Mouse (Mus musculus): ENCODE data around the gene Hist1h4c.
"Not testable (repeated sequence)": the region's sequence is repeated elsewhere in the genome, so short reads cannot be mapped to it uniquely, and the experiment has no call there.

DNA sequence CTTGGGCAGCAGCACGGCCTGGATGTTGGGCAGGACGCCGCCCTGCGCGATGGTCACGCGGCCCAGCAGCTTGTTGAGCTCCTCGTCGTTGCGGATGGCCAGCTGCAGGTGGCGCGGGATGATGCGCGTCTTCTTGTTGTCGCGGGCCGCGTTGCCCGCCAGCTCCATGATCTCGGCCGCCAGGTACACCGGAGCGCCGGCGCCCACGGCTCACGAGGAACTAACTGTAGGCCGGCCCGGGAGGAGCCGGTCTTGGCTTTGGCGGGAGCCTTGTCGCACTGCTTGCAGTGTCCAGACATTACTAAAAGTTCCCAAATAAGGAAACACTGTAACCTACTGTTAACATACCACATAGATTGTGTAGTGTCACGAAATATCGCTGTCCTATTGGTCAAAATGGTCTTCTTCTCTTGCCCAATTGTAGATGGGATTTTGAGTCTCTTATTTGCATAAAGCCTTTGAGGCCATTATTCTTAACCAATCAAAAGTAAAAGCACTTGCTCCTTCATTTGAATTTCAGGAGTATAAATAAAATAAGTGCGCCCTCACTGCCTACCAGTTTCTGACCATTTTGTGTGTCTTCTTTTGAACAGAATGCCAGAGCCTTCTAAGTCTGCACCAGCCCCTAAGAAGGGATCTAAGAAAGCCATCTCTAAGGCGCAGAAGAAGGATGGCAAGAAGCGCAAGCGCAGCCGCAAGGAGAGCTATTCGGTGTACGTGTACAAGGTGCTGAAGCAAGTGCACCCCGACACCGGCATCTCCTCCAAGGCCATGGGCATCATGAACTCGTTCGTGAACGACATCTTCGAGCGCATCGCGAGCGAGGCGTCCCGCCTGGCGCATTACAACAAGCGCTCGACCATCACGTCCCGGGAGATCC, 48.2 kb upstream of the Hist1h4c start, which contains the start of gene Hist1h2bb:
- TF ChIP-seq TAL1, GATA1 (IDR thresholded peaks at IDR 0.05; ENCODE audit: low read length): not testable (repeated sequence)

Measured in erythroblast, embryonic 14.5 days (primary cell).